In the genomic region with DNA sequence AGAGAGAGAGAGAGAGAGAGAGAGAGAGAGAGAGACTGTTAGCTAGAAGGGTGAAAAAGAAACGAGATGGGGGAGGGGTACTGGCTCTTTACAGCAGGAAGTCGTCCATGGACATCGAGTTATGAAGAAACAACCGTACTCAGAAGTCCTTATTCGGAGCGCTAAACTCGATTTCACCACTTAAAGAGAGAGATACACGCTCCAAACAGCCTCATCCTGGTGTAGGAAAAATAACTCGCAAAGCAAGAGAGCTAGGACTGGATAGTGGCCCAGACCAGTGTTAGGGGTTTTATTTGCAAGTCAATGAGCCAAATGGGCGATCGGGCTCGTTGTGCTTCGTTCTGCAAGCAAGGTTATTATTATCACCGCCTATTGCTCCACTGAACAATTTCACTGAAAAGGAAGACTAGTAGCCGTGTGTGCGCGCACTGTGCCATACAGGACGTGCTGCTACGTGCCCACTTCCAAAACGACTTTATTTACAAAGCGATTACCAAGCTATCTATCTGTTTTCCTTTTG, we compare ENCODE assay signal across 8 mouse cellular contexts. TPM values are rescaled to one million over a fixed set of nuclear protein-coding genes. Genes with fewer than 3 reads are reported as not detected.
DNase-seq lines count a peak whose midpoint lies in the region; ATAC-seq and TF ChIP-seq lines count a peak whose summit lies in the region.

No protein-coding gene starts in this region.

- H3K4me2 ChIP-seq in hindbrain, embryonic 16.5 days (ENCODE audit: low read length): peak overlapping the region; percentile 83
- H3K4me2 ChIP-seq in liver, embryonic 15.5 days: peak overlapping the region; percentile 98
- peak overlapping the region; percentile 79 for H3K4me2 ChIP-seq in neural tube, embryonic 13.5 days

- peaks cover 2% of the 10 kb centered on the region; the same call in 1 of the 2 replicates for H3K4me1 ChIP-seq in thymus, adult 2 months (replicated peaks; ENCODE audit: control insufficient read depth, insufficient read depth, low read length)
- H3K4me1 ChIP-seq in bone marrow macrophage, adult 2 months (ENCODE audit: control insufficient read depth, insufficient read depth, low read length): peaks cover 24% of the 10 kb centered on the region
- H3K4me1 ChIP-seq in hindbrain, embryonic 16.5 days (ENCODE audit: control insufficient read depth, insufficient read depth, low read depth, low read length): peaks cover 11% of the 10 kb centered on the region
- H3K4me1 ChIP-seq in liver, embryonic 15.5 days (replicated peaks): peaks cover 78% of the 10 kb centered on the region
- H3K4me1 ChIP-seq in neural tube, embryonic 13.5 days (replicated peaks): peaks cover 27% of the 10 kb centered on the region

- peak; percentile 24 for ATAC-seq in hindbrain, embryonic 16.5 days
- peak; percentile 11; the same call in 1 of the 2 replicates for ATAC-seq in liver, embryonic 15.5 days (ENCODE audit: insufficient read depth)
- peak; percentile 2 for ATAC-seq in neural tube, embryonic 13.5 days (ENCODE audit: low read depth)

- no peak for TF ChIP-seq CTCF in thymus, adult 2 months (IDR thresholded peaks at IDR 0.05; ENCODE audit: borderline replicate concordance, control insufficient read depth, extremely low read depth, insufficient read depth, low read length, poor library complexity)
- no peak for TF ChIP-seq CTCF in bone marrow macrophage, adult 2 months (IDR thresholded peaks at IDR 0.05; ENCODE audit: low read depth, low read length)

- no peaks in the 10 kb centered on the region for H3K27me3 ChIP-seq in thymus, adult 2 months (ENCODE audit: control insufficient read depth, insufficient read depth, low read length)
- no peaks in the 10 kb centered on the region for H3K27me3 ChIP-seq in hindbrain, embryonic 16.5 days (replicated peaks; ENCODE audit: control insufficient read depth, insufficient read depth, low read length)
- H3K27me3 ChIP-seq in liver, embryonic 15.5 days: no peaks in the 10 kb centered on the region
- no peaks in the 10 kb centered on the region for H3K27me3 ChIP-seq in neural tube, embryonic 13.5 days

- no peaks in the 10 kb centered on the region for H3K36me3 ChIP-seq in thymus, adult 2 months (ENCODE audit: control insufficient read depth, insufficient read depth, low read length)
- no peaks in the 10 kb centered on the region for H3K36me3 ChIP-seq in hindbrain, embryonic 16.5 days (ENCODE audit: control insufficient read depth, insufficient read depth, low read length)
- no peaks in the 10 kb centered on the region for H3K36me3 ChIP-seq in liver, embryonic 15.5 days (replicated peaks)
- 0 out of 2 replicates have a peak, but pooled peaks cover 4% of the 10 kb centered on the region for H3K36me3 ChIP-seq in neural tube, embryonic 13.5 days

- peak overlapping the region; percentile 73 for H3K9ac ChIP-seq in hindbrain, embryonic 16.5 days (ENCODE audit: low read depth, low read length)
- H3K9ac ChIP-seq in liver, embryonic 15.5 days: peak overlapping the region; percentile 88
- H3K9ac ChIP-seq in neural tube, embryonic 13.5 days: peak overlapping the region; percentile 99

- DNase-seq in thymus, adult 2 months: peak; percentile 52
- DNase-seq in thymus, adult 18-20 months: no peak
- peak; percentile 47 for DNase-seq in forelimb bud, embryonic 11.5 days (ENCODE audit: low read depth, low spot score)
- no peak for DNase-seq in cerebellum, postnatal 25 days

- peak overlapping the region; percentile 98 for H3K27ac ChIP-seq in thymus, adult 2 months (ENCODE audit: control insufficient read depth, insufficient read depth, low read length)
- peak overlapping the region; percentile 99 for H3K27ac ChIP-seq in bone marrow macrophage, adult 2 months (ENCODE audit: insufficient read depth, low read depth, low read length)
- peak overlapping the region; percentile 100 for H3K27ac ChIP-seq in hindbrain, embryonic 16.5 days (ENCODE audit: low read depth, low read length)
- peak overlapping the region; percentile 96 for H3K27ac ChIP-seq in liver, embryonic 15.5 days (replicated peaks)
- peak overlapping the region; percentile 100 for H3K27ac ChIP-seq in neural tube, embryonic 13.5 days (replicated peaks)

- WGBS in thymus, adult 2 months: under 1% methylated on average over 21 of the region's 21 CpGs
- whole genome bisulfite sequencing in hindbrain, embryonic 16.5 days: under 1% methylated on average over 21 of the region's 21 CpGs
- under 1% methylated on average over 21 of the region's 21 CpGs for WGBS in liver, embryonic 15.5 days (ENCODE audit: insufficient replicate concordance)
- under 1% methylated on average over 21 of the region's 21 CpGs for WGBS in neural tube, embryonic 13.5 days

- TF ChIP-seq POLR2A in thymus, adult 2 months (IDR thresholded peaks at IDR 0.05; ENCODE audit: control insufficient read depth, extremely low read depth, insufficient read depth, low read length, poor library complexity): no peak
- no peak for TF ChIP-seq POLR2A in bone marrow macrophage, adult 2 months (IDR thresholded peaks at IDR 0.05; ENCODE audit: borderline replicate concordance, low read depth, low read length)

- peak overlapping the region; percentile 84 for H3K4me3 ChIP-seq in thymus, adult 2 months (ENCODE audit: control insufficient read depth, insufficient read depth, low read length)
- H3K4me3 ChIP-seq in bone marrow macrophage, adult 2 months (ENCODE audit: insufficient read depth, low read length): peak overlapping the region; percentile 91
- H3K4me3 ChIP-seq in hindbrain, embryonic 16.5 days (ENCODE audit: low read length): peak overlapping the region; percentile 94
- H3K4me3 ChIP-seq in liver, embryonic 15.5 days (replicated peaks): peak overlapping the region; percentile 87
- H3K4me3 ChIP-seq in neural tube, embryonic 13.5 days: peak overlapping the region; percentile 98

- H3K9me3 ChIP-seq in hindbrain, embryonic 16.5 days (ENCODE audit: control insufficient read depth, low read length): no peaks in the 10 kb centered on the region
- no peaks in the 10 kb centered on the region for H3K9me3 ChIP-seq in liver, embryonic 15.5 days (replicated peaks)
- no peaks in the 10 kb centered on the region for H3K9me3 ChIP-seq in neural tube, embryonic 13.5 days

RNA-seq across cellular contexts. Expression of a gene that starts 1.4 kb away (rescaled TPM):
- polyA plus RNA-seq in thymus, adult 2 months (2012; rRNA removed): 42.8 and 53.7 TPM in 2 replicates
- 136 and 143 TPM in 2 replicates for polyA plus RNA-seq in bone marrow macrophage, adult 2 months (2012; ENCODE audit: insufficient read depth, insufficient read length, missing spikeins)
- polyA plus RNA-seq in hindbrain, embryonic 16.5 days (2015; fragmentation: Nextera tagmentation; extraction: Ambion mirVana): 59.1 and 72.6 TPM in 2 replicates
- polyA plus RNA-seq in liver, embryonic 15.5 days (2015; fragmentation: Nextera tagmentation; extraction: Ambion mirVana): 17.4 TPM in 2 replicates
- 76.2 and 96.7 TPM in 2 replicates for polyA plus RNA-seq in neural tube, embryonic 13.5 days (2015; fragmentation: Nextera tagmentation; extraction: Ambion mirVana)

Comparison
In these comparisons a context has a peak if more than half of its experiments do, and no peak if none do; other contexts are left out.
1. DNase-seq: peak in thymus, adult 2 months (single experiment) and forelimb bud, embryonic 11.5 days (single experiment); none in thymus, adult 18-20 months (0 of 2) and cerebellum, postnatal 25 days (0 of 2).
2. Peak in every context shown above with its lines, with median percentiles within 50 percentile points of each other: H3K27ac ChIP-seq, H3K4me3 ChIP-seq, ATAC-seq, H3K4me2 ChIP-seq and H3K9ac ChIP-seq.